Mouse (Mus musculus) limb, embryonic 12.5 days (tissue): Measurements from ENCODE around the gene C730034F03Rik. TPM values are rescaled to one million over a fixed set of nuclear protein-coding genes. Genes with fewer than 3 reads are reported as not detected.
A peak's percentile ranks its signal among the peaks of the same experiment; 100 is the strongest.

Source experiments
- ATAC-seq: fragments of 200-750 bp; cut with Nextera tagmentation; 2 replicates; pipeline ENCODE4 v1.8.0; 2017; ENCODE audit warnings: low read depth, moderate TSS enrichment; ENCODE audit not compliant: insufficient number of reproducible peaks, insufficient read depth, low FRiP score, low TSS enrichment
- H3K27ac ChIP-seq: fragments of 300-500 bp; sonication (generic); 2 replicates; pipeline ENCODE4 v1.5.1; 2016; ENCODE audit warnings: mild to moderate bottlenecking, moderate library complexity
- H3K27me3 ChIP-seq: fragments of 300-500 bp; sonication (generic); 2 replicates; pipeline ENCODE4 v1.6.1; 2016; ENCODE audit warnings: mild to moderate bottlenecking, moderate library complexity
- H3K36me3 ChIP-seq: fragments of 300-500 bp; sonication (generic); 2 replicates; pipeline ENCODE4 v1.6.1; 2016; ENCODE audit warnings: mild to moderate bottlenecking, moderate library complexity
- H3K4me1 ChIP-seq: fragments of 300-500 bp; sonication (generic); replicated peaks from 2 replicates; pipeline ENCODE4 v1.6.1; 2016
- H3K4me2 ChIP-seq: fragments of 300-500 bp; sonication (generic); 2 replicates; pipeline ENCODE4 v1.6.1; 2016; ENCODE audit warnings: mild to moderate bottlenecking, moderate library complexity
- H3K4me3 ChIP-seq: fragments of 300-500 bp; sonication (generic); replicated peaks from 2 replicates; pipeline ENCODE4 v1.5.1; 2016; ENCODE audit warnings: mild to moderate bottlenecking
- H3K9ac ChIP-seq: fragments of 300-500 bp; sonication (generic); replicated peaks from 2 replicates; pipeline ENCODE4 v1.6.1; 2016; ENCODE audit warnings: mild to moderate bottlenecking, moderate library complexity
- H3K9me3 ChIP-seq: fragments of 300-500 bp; sonication (generic); 2 replicates; pipeline ENCODE4 v1.6.1; 2016; ENCODE audit warnings: mild to moderate bottlenecking, moderate library complexity
- WGBS: fragments of 180-500 bp; shearing (Covaris S2); methylation state at CpG from one replicate; pipeline ENCODE4 v1.1.7; 2016; 5-methylcytosine and 5-hydroxymethylcytosine counted together
- polyA plus RNA-seq: library from polyadenylated mRNA; unstranded; fragments of >200 nt; fragmentation: Nextera tagmentation; extraction: Ambion mirVana; gene quantifications from 2 replicates; pipeline ENCODE4 v1.2.1, GENCODE M21; 2016

The C730034F03Rik gene
- polyA plus RNA-seq, 1 experiment from 2014 or later, result 3.8 TPM

DNA sequence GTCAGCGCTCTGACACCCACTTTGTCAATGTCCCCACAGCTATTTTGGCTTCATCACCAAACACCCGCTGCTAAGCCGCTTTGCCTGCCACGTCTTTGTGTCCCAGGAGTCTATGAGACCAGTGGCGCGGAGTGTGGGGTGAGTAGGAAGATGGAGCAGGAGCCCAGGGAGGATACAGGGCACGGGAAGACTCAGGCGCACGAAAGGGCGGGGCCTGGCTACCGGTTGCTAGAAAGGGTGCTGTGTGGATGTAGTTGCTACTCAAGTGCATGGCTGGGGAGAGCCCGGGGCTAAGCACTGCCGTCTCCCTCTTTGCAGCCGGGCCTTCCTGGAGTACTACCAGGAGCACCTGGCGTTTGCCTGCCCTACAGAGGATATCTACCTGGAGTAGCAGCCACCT lies 31.9 kb downstream of the C730034F03Rik start:
- WGBS, result 82% methylated on average over 15 of the region's 15 CpGs
- H3K27me3 ChIP-seq, result peaks cover 17% of the 10 kb centered on the region; the same call in 1 of the 2 replicates
- no peaks in the 10 kb centered on the region for H3K4me1 ChIP-seq
- H3K9ac ChIP-seq, result no peak overlapping the region
- ATAC-seq, result no peak
- H3K4me3 ChIP-seq, result no peak overlapping the region
- no peak overlapping the region for H3K27ac ChIP-seq
- H3K9me3 ChIP-seq, result no peaks in the 10 kb centered on the region
- H3K36me3 ChIP-seq, result no peaks in the 10 kb centered on the region
- H3K4me2 ChIP-seq, result no peak overlapping the region

DNA sequence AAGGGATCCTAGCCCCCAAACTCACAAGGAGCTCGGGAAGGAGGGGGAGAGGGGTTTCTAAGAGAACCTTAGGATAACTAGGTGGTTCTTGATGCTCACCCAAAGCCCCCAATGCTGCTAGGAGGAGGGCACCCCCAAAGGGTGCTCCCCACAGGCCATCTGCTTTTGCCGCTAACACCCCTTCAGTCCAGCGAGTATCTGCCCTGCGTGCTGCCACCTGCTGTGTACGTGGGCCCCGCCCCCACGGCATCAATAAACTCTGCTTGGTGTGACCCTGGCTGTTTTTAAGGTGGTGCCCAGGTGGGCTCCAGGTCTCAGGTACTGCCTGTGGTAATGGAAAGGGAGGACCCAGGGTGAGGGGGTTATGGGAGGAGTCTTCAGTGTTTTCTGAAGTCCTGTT lies 32.8 kb downstream of the C730034F03Rik start:
- no peaks in the 10 kb centered on the region for H3K36me3 ChIP-seq
- H3K4me1 ChIP-seq, result no peaks in the 10 kb centered on the region
- H3K4me2 ChIP-seq, result no peak overlapping the region
- H3K9me3 ChIP-seq, result no peaks in the 10 kb centered on the region
- no peak overlapping the region for H3K27ac ChIP-seq
- no peak for ATAC-seq
- H3K9ac ChIP-seq, result no peak overlapping the region
- peaks cover 9% of the 10 kb centered on the region; the same call in 1 of the 2 replicates for H3K27me3 ChIP-seq
- WGBS, result 73% methylated on average over 7 of the region's 7 CpGs
- no peak overlapping the region for H3K4me3 ChIP-seq

DNA sequence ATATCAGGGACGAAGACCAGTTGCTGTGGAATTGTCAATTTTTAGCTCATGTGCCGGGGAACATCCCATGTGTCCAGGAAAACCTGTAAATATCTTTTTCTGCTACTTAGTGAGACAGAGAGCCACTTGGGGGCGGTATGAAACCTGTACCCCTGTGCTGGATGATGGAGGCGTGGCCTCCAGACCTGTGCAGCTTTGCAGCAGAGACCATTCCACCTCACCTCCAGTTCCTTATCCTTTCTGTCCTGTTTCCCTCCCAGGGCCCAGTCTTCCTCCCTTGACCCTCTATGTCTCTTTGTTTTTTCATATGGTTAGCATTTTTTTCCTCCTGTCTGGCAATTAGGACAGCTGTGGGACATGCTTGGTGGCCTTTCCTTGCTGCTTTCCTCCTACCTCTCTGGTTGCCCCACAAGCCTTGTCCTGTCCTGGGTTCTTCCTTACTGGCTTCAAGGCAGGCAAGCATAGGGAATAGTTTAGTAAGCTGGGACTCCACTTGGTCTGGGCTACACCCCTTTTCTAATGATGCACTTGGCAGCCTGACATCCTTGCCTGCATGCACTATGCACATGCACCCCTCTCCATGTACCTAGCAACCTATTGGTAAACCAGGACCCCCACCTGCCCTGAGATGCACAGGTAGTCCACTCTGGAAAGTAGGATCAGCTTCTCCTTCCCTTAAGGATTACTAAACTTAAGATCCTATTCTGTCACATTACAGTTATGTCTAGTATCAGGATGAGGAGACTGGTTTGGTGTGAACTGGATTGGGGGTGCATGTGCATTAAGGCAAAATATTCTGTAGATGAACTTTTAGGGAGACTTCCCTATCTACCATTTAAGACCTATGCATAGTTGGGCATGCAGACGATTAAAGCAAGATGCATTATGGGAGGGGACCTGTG lies 34.2 kb downstream of the C730034F03Rik start:
- no peaks in the 10 kb centered on the region for H3K9me3 ChIP-seq
- 54% methylated on average over 5 of the region's 5 CpGs for WGBS
- no peak overlapping the region for H3K4me3 ChIP-seq
- no peak for ATAC-seq
- no peak overlapping the region for H3K9ac ChIP-seq
- no peak overlapping the region for H3K4me2 ChIP-seq
- H3K36me3 ChIP-seq, result no peaks in the 10 kb centered on the region
- H3K4me1 ChIP-seq, result no peaks in the 10 kb centered on the region
- H3K27me3 ChIP-seq, result no peaks in the 10 kb centered on the region
- H3K27ac ChIP-seq, result no peak overlapping the region

DNA sequence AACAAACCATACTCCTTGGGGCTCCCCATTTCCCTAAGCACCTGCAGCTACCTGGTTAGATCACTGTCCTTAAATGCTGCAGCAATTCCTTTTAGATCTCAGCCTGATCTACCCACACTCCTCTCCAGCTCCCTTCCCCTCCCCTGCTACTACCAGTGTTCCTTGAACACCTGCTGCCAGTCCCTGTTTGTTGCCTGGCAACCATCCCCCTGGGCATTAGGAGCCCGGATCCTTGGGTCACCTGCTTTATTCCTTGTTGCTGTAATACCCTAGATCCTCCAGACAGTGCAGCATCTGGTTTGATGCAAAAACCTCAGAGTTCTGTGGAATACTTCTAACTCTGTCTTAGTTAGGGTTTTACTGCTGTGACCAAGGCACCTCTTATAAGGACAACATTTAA lies 35.7 kb downstream of the C730034F03Rik start:
- H3K27me3 ChIP-seq, result no peaks in the 10 kb centered on the region
- H3K27ac ChIP-seq, result no peak overlapping the region
- no peak overlapping the region for H3K9ac ChIP-seq
- no peaks in the 10 kb centered on the region for H3K36me3 ChIP-seq
- ATAC-seq, result 0 out of 2 replicates have a peak, but pooled peaks have one; percentile 31
- H3K4me3 ChIP-seq, result no peak overlapping the region
- no peaks in the 10 kb centered on the region for H3K9me3 ChIP-seq
- WGBS, result 10% methylated on average over 1 of the region's 1 CpGs
- no peak overlapping the region for H3K4me2 ChIP-seq
- H3K4me1 ChIP-seq, result no peaks in the 10 kb centered on the region

DNA sequence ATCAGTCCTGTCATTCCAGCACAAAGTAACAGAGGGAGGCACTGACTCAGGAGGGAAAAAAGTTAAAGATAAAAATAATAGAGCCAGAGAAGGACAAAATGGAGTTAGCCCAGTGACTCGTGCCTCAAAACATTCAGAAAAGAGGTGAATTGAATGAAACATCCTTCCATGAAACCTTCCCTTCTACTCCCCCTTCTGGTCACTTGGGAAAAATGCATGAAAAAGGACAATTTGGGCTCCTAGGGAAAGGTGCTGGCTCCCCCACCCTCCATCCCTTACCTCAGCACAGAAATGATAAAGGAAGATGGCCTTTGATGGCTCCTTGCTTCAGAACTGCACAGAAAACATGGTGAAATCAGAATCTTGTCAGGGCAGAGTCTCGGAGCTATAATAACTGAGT lies 39.2 kb downstream of the C730034F03Rik start:
- no peak overlapping the region for H3K4me2 ChIP-seq
- H3K36me3 ChIP-seq, result no peaks in the 10 kb centered on the region
- H3K4me1 ChIP-seq, result no peaks in the 10 kb centered on the region
- WGBS, result 37% methylated on average over 2 of the region's 2 CpGs
- H3K27ac ChIP-seq, result no peak overlapping the region
- no peak for ATAC-seq
- no peaks in the 10 kb centered on the region for H3K9me3 ChIP-seq
- no peak overlapping the region for H3K4me3 ChIP-seq
- H3K9ac ChIP-seq, result no peak overlapping the region
- H3K27me3 ChIP-seq, result no peaks in the 10 kb centered on the region

DNA sequence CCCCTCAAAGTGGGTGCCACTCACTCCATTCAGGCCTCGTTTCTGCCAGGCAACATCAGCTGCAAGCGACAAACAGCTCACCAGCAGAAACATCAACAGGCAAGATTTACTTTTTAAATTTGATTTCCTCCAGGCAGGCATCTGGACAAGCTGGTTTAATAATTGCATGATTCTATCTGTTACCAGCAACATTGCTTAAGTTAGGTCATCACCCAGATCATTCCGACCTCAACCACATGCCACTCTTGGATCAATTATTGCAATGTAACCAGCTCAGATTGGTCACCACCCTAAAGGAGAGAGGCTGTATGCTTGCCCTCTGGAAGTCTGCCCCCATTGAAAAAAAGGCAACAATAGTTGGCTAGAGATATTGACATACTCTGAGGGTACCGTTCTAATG lies 42.1 kb downstream of the C730034F03Rik start:
- H3K36me3 ChIP-seq, result no peaks in the 10 kb centered on the region
- H3K9me3 ChIP-seq, result no peaks in the 10 kb centered on the region
- H3K27ac ChIP-seq, result no peak overlapping the region
- H3K4me2 ChIP-seq, result no peak overlapping the region
- 85% methylated on average over 4 of the region's 4 CpGs for WGBS
- no peak overlapping the region for H3K9ac ChIP-seq
- no peak for ATAC-seq
- H3K4me3 ChIP-seq, result no peak overlapping the region
- H3K4me1 ChIP-seq, result peaks cover 6% of the 10 kb centered on the region; the same call in 1 of the 2 replicates
- no peaks in the 10 kb centered on the region for H3K27me3 ChIP-seq

DNA sequence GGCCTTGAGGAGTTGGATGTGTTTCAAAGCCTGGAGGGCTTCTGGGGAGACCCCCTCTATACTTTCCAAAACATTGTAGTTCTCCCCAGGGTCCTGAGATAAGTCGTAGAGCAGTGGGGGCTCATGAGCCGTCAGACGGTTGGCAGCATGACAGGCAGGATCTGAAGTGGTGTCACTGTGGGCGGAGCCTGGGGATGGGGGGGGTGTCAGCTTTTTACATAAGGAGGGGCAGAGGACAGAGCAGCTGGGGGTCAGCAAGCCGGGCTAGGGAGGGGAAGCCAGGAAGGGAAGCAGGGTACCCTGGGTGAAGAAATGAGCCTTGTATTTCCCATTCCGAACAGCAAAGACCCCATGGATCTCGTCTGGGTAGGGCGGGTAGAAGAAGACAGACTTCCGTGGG lies 44.0 kb downstream of the C730034F03Rik start:
- peaks cover 9% of the 10 kb centered on the region; the same call in 1 of the 2 replicates for H3K4me1 ChIP-seq
- H3K36me3 ChIP-seq, result no peaks in the 10 kb centered on the region
- no peak overlapping the region for H3K27ac ChIP-seq
- WGBS, result 82% methylated on average over 9 of the region's 9 CpGs
- H3K9me3 ChIP-seq, result no peaks in the 10 kb centered on the region
- H3K4me3 ChIP-seq, result no peak overlapping the region
- H3K9ac ChIP-seq, result no peak overlapping the region
- peaks cover 5% of the 10 kb centered on the region; the same call in 1 of the 2 replicates for H3K27me3 ChIP-seq
- no peak for ATAC-seq
- no peak overlapping the region for H3K4me2 ChIP-seq

DNA sequence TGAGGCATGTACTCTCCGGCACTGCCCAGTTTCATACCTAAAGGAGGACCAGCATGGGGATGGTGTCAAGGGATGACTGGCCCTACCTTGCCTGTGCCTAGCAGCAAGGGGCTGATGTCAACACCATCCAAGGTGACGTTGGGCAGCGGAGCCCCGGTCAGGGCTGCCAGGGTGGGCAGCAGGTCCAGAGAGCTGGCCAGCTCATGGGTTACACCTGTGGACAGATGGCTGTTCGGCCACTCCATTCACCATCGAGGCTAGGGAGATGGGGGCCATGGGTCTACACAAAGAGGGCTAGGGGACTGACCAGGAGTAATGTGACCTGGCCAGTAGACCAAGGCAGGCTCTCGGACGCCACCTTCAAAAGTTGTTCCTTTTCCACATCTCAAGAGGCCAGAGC lies 44.5 kb downstream of the C730034F03Rik start:
- H3K9me3 ChIP-seq, result no peaks in the 10 kb centered on the region
- no peak overlapping the region for H3K9ac ChIP-seq
- 93% methylated on average over 8 of the region's 8 CpGs for WGBS
- no peak overlapping the region for H3K4me3 ChIP-seq
- peaks cover 5% of the 10 kb centered on the region; the same call in 1 of the 2 replicates for H3K27me3 ChIP-seq
- H3K4me1 ChIP-seq, result peaks cover 9% of the 10 kb centered on the region; the same call in 1 of the 2 replicates
- no peak overlapping the region for H3K27ac ChIP-seq
- no peak overlapping the region for H3K4me2 ChIP-seq
- no peaks in the 10 kb centered on the region for H3K36me3 ChIP-seq
- ATAC-seq, result no peak

GRCm38 (mm10) chr15:89474596-89475292 lies 45.4 kb downstream of the C730034F03Rik start:
- peaks cover 9% of the 10 kb centered on the region; the same call in 1 of the 2 replicates for H3K4me1 ChIP-seq
- no peak overlapping the region for H3K9ac ChIP-seq
- H3K4me3 ChIP-seq, result no peak overlapping the region
- H3K9me3 ChIP-seq, result no peaks in the 10 kb centered on the region
- peak overlapping the region; percentile 85; the same call in 1 of the 2 replicates for H3K4me2 ChIP-seq
- H3K36me3 ChIP-seq, result no peaks in the 10 kb centered on the region
- H3K27ac ChIP-seq, result no peak overlapping the region
- no peak for ATAC-seq
- 92% methylated on average over 19 of the region's 19 CpGs for WGBS
- H3K27me3 ChIP-seq, result peaks cover 5% of the 10 kb centered on the region; the same call in 1 of the 2 replicates

DNA sequence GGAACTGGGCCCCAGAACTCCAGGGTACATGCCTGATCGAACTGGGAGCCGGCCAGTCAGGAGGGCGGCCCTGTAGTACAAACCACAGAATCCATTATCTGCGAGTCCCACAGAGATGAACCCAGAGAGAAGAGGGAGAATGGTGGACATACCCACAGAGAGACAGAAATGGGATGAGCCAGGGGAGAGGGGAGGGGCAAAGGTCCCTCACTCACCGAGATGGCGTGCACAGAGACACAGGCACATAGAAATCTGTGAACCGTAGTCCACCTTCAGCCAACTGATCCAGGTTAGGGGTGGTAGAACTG lies 45.9 kb downstream of the C730034F03Rik start:
- no peak overlapping the region for H3K27ac ChIP-seq
- peak overlapping the region; percentile 59 for H3K4me3 ChIP-seq
- H3K36me3 ChIP-seq, result no peaks in the 10 kb centered on the region
- peak overlapping the region; percentile 85 for H3K4me2 ChIP-seq
- H3K9ac ChIP-seq, result peak overlapping the region; percentile 72
- peaks cover 5% of the 10 kb centered on the region; the same call in 1 of the 2 replicates for H3K27me3 ChIP-seq
- H3K9me3 ChIP-seq, result no peaks in the 10 kb centered on the region
- 92% methylated on average over 7 of the region's 7 CpGs for WGBS
- H3K4me1 ChIP-seq, result peaks cover 9% of the 10 kb centered on the region; the same call in 1 of the 2 replicates
- no peak; the same call in 1 of the 2 replicates for ATAC-seq
